Comparison of ENCODE assay signal across 8 mouse cellular contexts in the genomic region with DNA sequence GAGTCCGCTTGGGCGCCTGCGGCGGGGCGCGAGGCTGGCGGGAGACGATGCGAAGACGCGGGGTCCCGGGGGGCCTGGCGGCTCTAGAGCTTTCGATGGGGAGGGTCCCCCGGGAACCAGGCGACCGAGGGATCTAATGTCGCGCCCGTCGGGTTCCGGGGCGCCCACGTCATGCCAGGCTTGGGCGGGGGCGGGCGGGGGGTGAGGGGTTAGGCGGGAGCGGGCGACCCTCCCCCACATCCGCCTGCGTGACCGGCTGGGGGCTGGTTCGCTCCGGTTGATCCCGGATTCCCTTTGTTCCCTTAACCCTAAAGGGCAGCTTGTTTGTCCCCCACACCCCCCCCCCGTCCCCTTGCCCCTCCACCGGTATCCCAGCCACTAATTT. TPM values are rescaled to one million over a fixed set of nuclear protein-coding genes. Genes with fewer than 3 reads are reported as not detected.
DNase-seq lines count a peak whose midpoint lies in the region; ATAC-seq and TF ChIP-seq lines count a peak whose summit lies in the region.

No protein-coding gene starts in this region.

- H3K9me3 ChIP-seq in hindbrain, postnatal 0 days (ENCODE audit: low read length) = no peaks in the 10 kb centered on the region
- no peaks in the 10 kb centered on the region for H3K9me3 ChIP-seq in midbrain, embryonic 14.5 days (ENCODE audit: control insufficient read depth, low read length)

- peak overlapping the region; percentile 79 for H3K4me3 ChIP-seq in cortical plate, adult 2 months (ENCODE audit: insufficient read depth, low read length)
- peak overlapping the region; percentile 98 for H3K4me3 ChIP-seq in hindbrain, postnatal 0 days (ENCODE audit: low read length)
- H3K4me3 ChIP-seq in midbrain, embryonic 14.5 days (replicated peaks; ENCODE audit: low read depth, low read length) = peak overlapping the region; percentile 92

- peak overlapping the region; percentile 84 for H3K27ac ChIP-seq in cortical plate, adult 2 months (ENCODE audit: insufficient read depth, low read length)
- peak overlapping the region; percentile 99 for H3K27ac ChIP-seq in hindbrain, postnatal 0 days
- peak overlapping the region; percentile 97 for H3K27ac ChIP-seq in midbrain, embryonic 14.5 days (replicated peaks; ENCODE audit: low read depth, low read length)

- no peaks in the 10 kb centered on the region for H3K27me3 ChIP-seq in hindbrain, postnatal 0 days (ENCODE audit: insufficient read depth, low read length)
- H3K27me3 ChIP-seq in midbrain, embryonic 14.5 days (ENCODE audit: control insufficient read depth, insufficient read depth, low read length) = no peaks in the 10 kb centered on the region

- peak overlapping the region; percentile 97 for H3K9ac ChIP-seq in hindbrain, postnatal 0 days (replicated peaks; ENCODE audit: low read length)
- H3K9ac ChIP-seq in midbrain, embryonic 14.5 days (replicated peaks; ENCODE audit: low read length) = peak overlapping the region; percentile 99

- peak overlapping the region; percentile 85 for H3K4me2 ChIP-seq in hindbrain, postnatal 0 days (ENCODE audit: low read depth, low read length)
- H3K4me2 ChIP-seq in midbrain, embryonic 14.5 days (ENCODE audit: low read length) = peak overlapping the region; percentile 91

- peaks cover 1% of the 10 kb centered on the region; the same call in 1 of the 2 replicates for H3K4me1 ChIP-seq in cortical plate, adult 2 months (ENCODE audit: control insufficient read depth, insufficient read depth, low read length)
- peaks cover 9% of the 10 kb centered on the region for H3K4me1 ChIP-seq in hindbrain, postnatal 0 days (ENCODE audit: insufficient read depth, low read length)
- peaks cover 20% of the 10 kb centered on the region for H3K4me1 ChIP-seq in midbrain, embryonic 14.5 days (ENCODE audit: control insufficient read depth, insufficient read depth, low read length)

- ATAC-seq in hindbrain, postnatal 0 days = peak; percentile 93
- peak; percentile 87 for ATAC-seq in midbrain, embryonic 14.5 days (ENCODE audit: low FRiP score, low TSS enrichment)

- no peaks in the 10 kb centered on the region for H3K36me3 ChIP-seq in hindbrain, postnatal 0 days (ENCODE audit: insufficient read depth, low read length)
- H3K36me3 ChIP-seq in midbrain, embryonic 14.5 days (ENCODE audit: control insufficient read depth, insufficient read depth, low read length) = no peaks in the 10 kb centered on the region

- no peak for TF ChIP-seq POLR2A in cortical plate, adult 2 months (IDR thresholded peaks at IDR 0.05; ENCODE audit: extremely low read depth, insufficient read depth, low read length)

- peak; percentile 66 for DNase-seq in left cerebral cortex, postnatal 4 days
- no peak for DNase-seq in left cerebral cortex, postnatal 10 days (ENCODE audit: extremely low spot score in 1 of 2, low spot score in 2 of 2)
- DNase-seq in hindbrain, postnatal 0 days (ENCODE audit: low spot score) = no peak
- peak; percentile 79 for DNase-seq in midbrain, embryonic 14.5 days
- DNase-seq in cerebellum, adult 9-10 months = no peak
- no peak for DNase-seq in left cerebral cortex, adult 8-10 months (ENCODE audit: low spot score in 2 of 2)
- no peak for DNase-seq in thymus, postnatal 0 days (ENCODE audit: low spot score)

- TF ChIP-seq CTCF in cortical plate, adult 2 months (IDR thresholded peaks at IDR 0.05; ENCODE audit: extremely low read depth, insufficient read depth, low read length) = no peak
- TF ChIP-seq CTCF in hindbrain, postnatal 0 days (IDR thresholded peaks at IDR 0.05; ENCODE audit: low read depth) = no peak

- WGBS in hindbrain, postnatal 0 days = under 1% methylated on average over 28 of the region's 38 CpGs
- under 1% methylated on average over 37 of the region's 38 CpGs for WGBS in midbrain, embryonic 14.5 days

- intact Hi-C loops in left cerebral cortex, postnatal 4 days (cut with DNase I) = no loop called here
- intact Hi-C loops in left cerebral cortex, postnatal 10 days (cut with DNase I) = no loop called here

RNA-seq across cellular contexts. Expression of a gene that starts 0.3 kb away (rescaled TPM):
- 10 to 100 TPM; 94.0 to 94.9 TPM for total RNA-seq in left cerebral cortex, postnatal 4 days (2021)
- 10 to 100 TPM; 72.3 to 73.8 TPM for total RNA-seq in left cerebral cortex, postnatal 10 days (2021)
- polyA plus RNA-seq in cortical plate, adult 2 months (2012; rRNA removed) = 23.6 and 25.4 TPM in 2 replicates
- total RNA-seq in hindbrain, postnatal 0 days (2014; rRNA removed) = 49.2 and 50.3 TPM in 2 replicates
- 31.8 and 33.9 TPM in 2 replicates for polyA plus RNA-seq in hindbrain, postnatal 0 days (2015; fragmentation: Nextera tagmentation; extraction: Ambion mirVana)
- 45.6 and 61.4 TPM in 2 replicates for polyA plus RNA-seq in midbrain, embryonic 14.5 days (2014; fragmentation: Nextera tagmentation; extraction: Ambion mirVana)
- total RNA-seq in left cerebral cortex, adult 8-10 months (2022) = 10 to 100 TPM; 52.3 to 54.7 (median 54.3) TPM
- polyA plus RNA-seq in thymus, postnatal 0 days (2015; fragmentation: Nextera tagmentation; extraction: Ambion mirVana) = 38.8 and 40.4 TPM in 2 replicates

RNA-seq across cellular contexts. Expression of a gene that starts 21.7 kb away (rescaled TPM):
- total RNA-seq in left cerebral cortex, postnatal 4 days (2021) = 10 to 100 TPM in 1 of 2 experiments, 1 to 10 TPM in 1; 9.8 to 10.1 TPM
- 1 to 10 TPM; 9.2 to 9.8 TPM for total RNA-seq in left cerebral cortex, postnatal 10 days (2021)
- polyA plus RNA-seq in cortical plate, adult 2 months (2012; rRNA removed) = 4.8 and 5.1 TPM in 2 replicates
- 5.6 and 7.2 TPM in 2 replicates for total RNA-seq in hindbrain, postnatal 0 days (2014; rRNA removed)
- 2.2 and 2.8 TPM in 2 replicates for polyA plus RNA-seq in hindbrain, postnatal 0 days (2015; fragmentation: Nextera tagmentation; extraction: Ambion mirVana)
- 4.8 and 5.7 TPM in 2 replicates for polyA plus RNA-seq in midbrain, embryonic 14.5 days (2014; fragmentation: Nextera tagmentation; extraction: Ambion mirVana)
- total RNA-seq in left cerebral cortex, adult 8-10 months (2022) = 10 to 100 TPM; 11.7 to 12.9 (median 12.0) TPM
- polyA plus RNA-seq in thymus, postnatal 0 days (2015; fragmentation: Nextera tagmentation; extraction: Ambion mirVana) = 6.7 and 6.8 TPM in 2 replicates

RNA-seq across cellular contexts. Expression of a gene that starts 21.7 kb away (rescaled TPM):
- total RNA-seq in left cerebral cortex, postnatal 4 days (2021) = 1 to 10 TPM; 7.3 to 7.7 TPM
- total RNA-seq in left cerebral cortex, postnatal 10 days (2021) = 1 to 10 TPM; 6.1 to 6.3 TPM
- polyA plus RNA-seq in cortical plate, adult 2 months (2012; rRNA removed) = 5.3 and 6.2 TPM in 2 replicates
- 8.5 and 10.7 TPM in 2 replicates for total RNA-seq in hindbrain, postnatal 0 days (2014; rRNA removed)
- polyA plus RNA-seq in hindbrain, postnatal 0 days (2015; fragmentation: Nextera tagmentation; extraction: Ambion mirVana) = 9.4 and 9.7 TPM in 2 replicates
- polyA plus RNA-seq in midbrain, embryonic 14.5 days (2014; fragmentation: Nextera tagmentation; extraction: Ambion mirVana) = 14.1 and 21.1 TPM in 2 replicates
- total RNA-seq in left cerebral cortex, adult 8-10 months (2022) = 1 to 10 TPM; 5.0 to 6.5 (median 5.5) TPM
- polyA plus RNA-seq in thymus, postnatal 0 days (2015; fragmentation: Nextera tagmentation; extraction: Ambion mirVana) = 24.3 and 28.1 TPM in 2 replicates

Comparison
In these comparisons a context has a peak if more than half of its experiments do, and no peak if none do; other contexts are left out.
1. DNase-seq: peak in left cerebral cortex, postnatal 4 days (single experiment) and midbrain, embryonic 14.5 days (single experiment); none in left cerebral cortex, postnatal 10 days (0 of 2), hindbrain, postnatal 0 days (single experiment), cerebellum, adult 9-10 months (single experiment), left cerebral cortex, adult 8-10 months (0 of 2) and thymus, postnatal 0 days (single experiment).
2. Peak in every context shown above with its lines, with median percentiles within 50 percentile points of each other: H3K27ac ChIP-seq and H3K4me3 ChIP-seq.